Mouse (Mus musculus): Measurements from ENCODE around the gene Aig1. TPM values are rescaled to one million over a fixed set of nuclear protein-coding genes. Genes with fewer than 3 reads are reported as not detected.

Gene Aig1
- total RNA-seq, 2 experiments from 2014 or later = 64.6 to 67.2 TPM

DNA sequence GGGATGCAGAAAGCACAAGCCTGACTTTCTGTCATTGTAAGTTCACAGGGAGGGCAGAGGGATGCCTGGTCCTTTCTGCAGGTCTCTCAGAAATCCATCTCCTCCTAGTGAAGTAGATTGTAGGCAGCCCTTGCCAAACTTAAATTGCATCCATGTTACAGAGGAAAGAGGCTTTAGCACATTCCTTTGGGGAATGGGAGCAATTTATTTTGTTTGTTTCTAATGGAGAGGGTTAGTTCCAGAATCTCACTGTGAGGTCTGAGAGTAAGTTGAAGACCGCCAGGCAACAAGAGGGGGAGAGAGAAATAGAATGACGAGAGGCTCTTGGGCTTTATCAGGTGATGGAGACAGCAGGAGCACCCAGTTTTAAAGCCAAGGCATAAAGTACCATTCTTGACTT lies 155.7 kb downstream of the Aig1 start:
- no peak for DNase-seq (ENCODE audit: low spot score in 2 of 2)

- no peak for DNase-seq (ENCODE audit: low spot score in 2 of 2)
Measured at GRCm38 (mm10) chr10:13711281-13711829, 157.4 kb downstream of the Aig1 start.

GRCm38 (mm10) chr10:13705771-13706170 lies 163.0 kb downstream of the Aig1 start:
- no peak for DNase-seq (ENCODE audit: low spot score in 2 of 2)

DNA sequence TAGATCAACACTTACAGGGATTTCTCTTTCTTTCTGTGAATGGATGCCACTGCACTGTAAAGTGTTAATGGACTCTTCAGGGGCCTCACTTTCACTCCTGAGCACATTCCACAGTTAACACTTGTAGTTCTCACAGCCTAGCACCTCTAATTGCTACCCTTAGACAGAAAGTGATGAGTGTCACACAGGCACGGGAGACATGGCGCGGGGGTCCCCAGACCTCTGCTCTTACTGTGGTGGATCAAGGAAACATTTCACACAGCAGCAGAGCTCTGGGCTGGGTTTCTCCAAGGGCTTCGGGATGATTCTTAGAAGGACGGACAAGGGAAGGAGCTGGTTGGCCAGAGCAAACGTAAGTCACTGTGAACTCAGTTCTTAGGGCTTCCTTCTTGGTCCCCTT lies 166.1 kb downstream of the Aig1 start:
- no peak for DNase-seq (ENCODE audit: low spot score in 2 of 2)

DNA sequence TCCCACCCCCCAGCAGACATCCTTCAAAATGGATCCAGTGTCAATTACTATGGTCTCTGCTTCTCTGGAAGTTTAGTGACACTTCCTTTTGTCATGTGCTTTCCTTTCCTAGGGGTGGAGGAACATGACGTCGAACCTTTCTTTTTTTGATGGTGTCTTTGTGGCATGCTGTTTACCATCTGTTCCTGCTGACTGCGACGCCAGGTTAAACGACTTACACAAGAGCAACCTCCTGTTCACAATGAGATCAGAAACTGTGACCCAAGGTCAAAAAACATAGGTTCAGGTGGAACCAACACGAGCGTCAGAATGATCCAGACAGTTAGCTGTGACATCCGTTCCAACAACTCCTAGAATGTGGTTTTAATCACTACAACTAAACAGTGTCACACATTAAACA lies 166.7 kb downstream of the Aig1 start:
- no peak for DNase-seq (ENCODE audit: low spot score in 2 of 2)

- no peak for DNase-seq (ENCODE audit: low spot score in 2 of 2)
Measured at GRCm38 (mm10) chr10:13696326-13696725, 172.5 kb downstream of the Aig1 start.

- DNase-seq (ENCODE audit: low spot score in 2 of 2) = no peak
Measured at GRCm38 (mm10) chr10:13693276-13693675, 175.5 kb downstream of the Aig1 start.

GRCm38 (mm10) chr10:13690773-13691172 lies 178.0 kb downstream of the Aig1 start:
- DNase-seq (ENCODE audit: low spot score in 2 of 2) = no peak

DNA sequence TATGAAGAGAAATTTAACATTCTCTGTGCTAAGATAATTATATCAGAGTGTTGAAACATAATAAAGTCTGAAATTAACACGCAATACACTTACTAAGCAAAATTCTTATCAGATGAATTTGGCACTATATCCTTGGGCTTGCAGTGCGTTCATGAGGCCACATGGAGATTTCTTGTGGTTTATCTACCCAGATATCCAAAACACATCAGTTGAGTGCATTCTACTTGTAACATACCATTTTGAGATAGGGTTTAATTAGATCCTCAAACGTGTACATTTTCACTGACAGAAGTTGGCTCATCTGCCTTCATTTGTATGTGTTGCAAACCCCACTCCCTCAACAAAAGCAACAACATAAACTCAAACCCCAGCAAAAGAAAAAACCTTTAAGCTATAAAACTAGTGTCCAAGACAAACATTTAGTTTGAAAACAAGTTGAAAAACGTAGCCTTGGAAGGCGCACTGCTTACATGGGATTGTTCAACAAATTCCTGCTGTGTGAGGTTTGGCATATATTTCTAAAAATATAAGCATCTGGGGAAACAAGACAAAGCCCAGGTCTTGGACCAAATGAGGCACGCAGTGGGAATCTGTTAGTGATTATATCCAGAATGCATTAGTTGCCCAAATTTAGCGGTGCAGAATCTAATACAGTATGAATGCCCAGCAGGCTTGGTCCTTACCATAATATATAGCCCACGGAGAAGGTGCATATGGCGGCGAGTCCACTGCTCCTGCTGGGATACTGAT lies 178.8 kb downstream of the Aig1 start:
- no peak for DNase-seq (ENCODE audit: low spot score in 2 of 2)

DNA sequence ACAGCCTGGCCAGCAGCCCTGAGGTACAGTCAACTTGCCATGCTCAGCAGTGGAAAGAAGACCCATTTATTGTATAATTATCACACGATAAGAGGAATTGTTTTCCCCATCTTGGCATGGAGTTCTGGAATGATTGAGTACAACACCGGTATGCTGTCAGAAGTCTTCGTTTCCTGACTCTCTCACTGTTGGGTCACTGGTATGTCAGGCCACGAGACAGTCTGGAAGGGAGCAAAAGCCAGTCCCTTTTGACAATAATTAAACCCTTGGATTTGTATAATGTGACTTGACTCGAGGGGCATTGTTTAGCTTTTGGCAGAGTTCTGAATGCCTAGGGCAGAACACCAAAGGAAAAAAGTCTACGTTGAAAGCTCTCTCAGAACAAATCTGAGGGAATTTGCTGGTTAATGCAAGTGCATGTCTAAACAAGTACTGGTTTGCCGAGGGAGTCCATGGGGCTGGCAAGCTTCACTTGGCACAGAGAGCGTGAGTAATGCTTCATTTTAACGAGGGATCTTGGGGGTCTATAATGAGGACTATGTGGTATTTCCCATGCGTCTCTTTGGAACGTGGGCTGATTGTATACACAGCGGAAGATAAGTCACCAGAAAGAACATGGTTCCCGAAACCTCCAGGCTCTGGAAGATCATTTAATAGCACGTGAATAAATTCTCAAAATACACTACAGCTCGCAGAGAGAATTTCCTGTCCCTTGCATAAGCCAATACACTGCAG lies 180.2 kb downstream of the Aig1 start:
- DNase-seq (ENCODE audit: low spot score in 2 of 2) = no peak

DNA sequence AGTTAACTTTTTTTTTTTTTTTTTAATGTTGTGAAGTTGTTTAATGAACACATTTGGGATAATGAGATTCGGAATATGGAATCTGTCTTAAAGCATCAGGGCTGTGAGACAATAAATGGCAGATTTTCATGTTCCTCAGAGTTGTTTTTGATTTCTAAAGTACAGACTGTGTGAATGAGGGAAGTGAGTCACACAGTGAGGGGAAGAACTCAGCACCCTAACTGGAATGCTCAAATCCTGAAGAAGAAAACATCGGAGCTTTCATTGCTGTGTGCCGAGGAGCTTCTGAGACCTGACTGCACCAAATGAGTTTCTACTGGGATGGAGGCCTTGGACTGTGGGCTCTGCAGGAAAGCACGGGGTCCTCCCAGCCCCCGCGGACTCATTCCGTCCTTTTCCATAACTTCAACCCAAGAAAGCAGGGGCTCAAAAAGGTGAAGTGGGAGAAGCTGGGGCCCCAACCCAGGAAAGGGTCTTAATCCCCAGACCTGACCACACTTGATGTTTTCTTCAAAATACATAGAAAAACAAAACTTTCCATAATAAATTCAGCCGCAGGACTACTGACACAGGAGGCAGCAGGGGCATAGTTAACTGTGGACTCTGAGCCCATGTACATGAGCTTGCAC lies 181.5 kb downstream of the Aig1 start:
- DNase-seq (ENCODE audit: low spot score in 2 of 2) = no peak

- no peak for DNase-seq (ENCODE audit: low spot score in 2 of 2)
Measured at GRCm38 (mm10) chr10:13686127-13686526, 182.7 kb downstream of the Aig1 start.

- DNase-seq (ENCODE audit: low spot score in 2 of 2) = no peak
Measured at GRCm38 (mm10) chr10:13685366-13685765, 183.4 kb downstream of the Aig1 start.

DNA sequence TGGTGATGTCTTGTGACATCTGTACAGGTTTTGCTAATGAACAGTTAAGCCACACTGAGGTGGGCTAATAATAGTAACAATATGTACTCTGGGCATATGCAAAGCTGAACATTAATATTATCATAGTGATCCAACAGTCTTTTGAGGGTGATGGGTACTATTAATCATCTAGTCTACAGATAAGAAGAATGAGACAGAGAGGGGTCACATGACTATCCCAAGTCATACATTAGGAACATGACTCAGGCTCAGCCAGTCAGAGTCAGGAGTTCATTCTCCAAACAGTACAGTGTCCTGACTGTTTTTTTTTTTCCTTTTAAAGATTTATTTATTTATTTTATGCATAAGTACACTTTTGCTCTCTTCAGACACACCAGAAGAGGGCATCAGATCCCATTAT lies 184.3 kb downstream of the Aig1 start:
- DNase-seq (ENCODE audit: low spot score in 2 of 2) = no peak

DNA sequence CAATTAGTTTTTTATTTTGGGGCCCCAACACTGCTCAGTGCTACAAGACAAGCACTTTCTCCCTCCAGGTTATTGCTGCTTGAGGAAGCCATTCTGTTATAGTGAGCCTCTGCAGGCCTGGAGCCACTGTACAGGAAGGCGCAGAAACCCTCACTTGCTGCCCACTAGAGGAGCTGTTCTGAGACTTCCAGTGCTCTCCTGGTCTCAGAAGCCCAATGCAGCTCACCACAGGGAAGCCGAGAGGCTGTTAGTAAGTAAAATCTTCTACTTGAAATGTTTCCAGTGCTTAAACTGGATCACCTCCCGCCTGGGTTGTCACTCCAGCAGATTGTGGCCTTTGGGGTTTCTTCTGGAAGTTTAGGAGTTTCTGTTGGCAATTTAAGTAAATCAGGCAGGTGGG lies 186.2 kb downstream of the Aig1 start:
- DNase-seq (ENCODE audit: low spot score in 2 of 2) = no peak

DNA sequence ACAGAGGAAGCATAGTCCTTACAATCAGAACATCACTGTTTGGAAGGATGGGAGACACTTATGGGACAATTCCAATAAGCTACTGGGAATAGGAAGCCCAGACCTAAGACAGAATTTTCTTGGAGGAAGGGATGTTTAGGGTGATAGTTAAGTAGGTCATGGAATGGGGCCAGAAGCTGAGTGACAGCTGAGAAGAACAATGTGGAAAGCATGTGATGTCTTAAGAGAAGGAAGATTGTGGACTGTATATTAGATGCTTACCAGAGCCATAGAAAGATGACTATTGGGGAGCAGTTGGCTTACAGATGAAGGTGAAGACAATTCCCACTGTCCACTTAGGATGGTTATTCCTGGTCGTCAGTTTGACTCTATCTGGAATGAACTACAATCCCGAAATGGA lies 191.3 kb downstream of the Aig1 start:
- no peak for DNase-seq (ENCODE audit: low spot score in 2 of 2)

- no peak for DNase-seq (ENCODE audit: low spot score in 2 of 2)
Measured at GRCm38 (mm10) chr10:13675033-13675379, 193.8 kb downstream of the Aig1 start.

DNA sequence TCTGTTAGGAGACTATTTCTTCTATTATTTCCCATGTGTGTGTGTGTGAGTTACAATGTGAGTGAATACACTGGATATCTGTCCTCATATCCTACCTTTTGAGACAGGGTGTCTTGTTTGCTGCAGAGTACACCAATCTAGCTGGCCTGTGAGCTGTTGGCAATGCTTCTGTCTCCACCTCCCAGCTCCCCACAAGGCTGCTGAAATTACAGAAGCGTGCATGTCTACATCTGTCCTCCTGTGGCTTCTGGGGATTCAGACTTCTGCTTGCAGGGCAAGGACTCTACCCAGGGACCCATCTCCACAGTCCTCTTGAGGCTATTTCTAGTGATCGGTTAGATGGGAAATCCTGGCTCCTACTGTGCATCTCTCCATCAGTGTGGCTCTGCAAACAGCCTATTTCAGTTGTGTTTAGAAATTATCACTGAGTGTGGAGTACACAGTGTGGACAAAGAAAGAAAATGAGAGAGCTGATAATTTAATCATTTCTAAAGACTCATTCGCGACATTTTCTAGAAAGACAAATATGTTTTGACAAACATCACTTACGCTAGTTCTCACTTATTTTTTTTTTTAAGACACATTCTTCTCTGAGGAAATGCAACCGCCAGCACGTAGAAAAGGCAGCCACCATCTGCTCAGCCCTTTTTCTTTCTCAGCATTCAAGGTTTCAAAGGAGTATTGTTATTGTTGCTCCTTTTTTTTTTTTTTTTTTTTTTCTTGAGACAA lies 194.3 kb downstream of the Aig1 start:
- peak in 1 of 2 experiments; percentile 33 for DNase-seq (ENCODE audit: low spot score in 2 of 2)

DNA sequence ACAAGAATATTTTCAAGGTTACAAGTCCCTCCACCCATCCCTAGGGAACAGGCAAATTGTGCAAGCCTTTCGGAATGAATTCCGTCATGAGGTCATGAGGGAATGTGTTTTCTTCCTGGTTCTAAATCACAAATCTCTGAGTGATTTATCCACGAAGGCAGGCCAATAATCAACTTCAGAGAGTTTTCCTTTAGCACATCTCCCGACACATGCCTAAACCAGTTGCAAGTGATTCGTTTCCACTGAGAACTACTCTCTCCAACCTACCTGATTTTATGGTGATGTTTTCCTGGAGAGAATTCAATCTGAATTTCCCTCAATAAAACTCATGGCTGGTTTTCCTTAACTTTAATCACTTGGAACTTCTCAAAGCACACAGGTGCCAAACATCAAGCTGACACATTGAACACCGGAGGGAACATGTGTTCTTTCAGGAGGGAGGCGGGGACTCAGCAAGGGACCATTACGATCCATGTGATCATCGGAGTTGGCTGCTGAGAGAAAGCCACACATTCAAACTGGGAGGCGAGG lies 201.5 kb downstream of the Aig1 start:
- DNase-seq (ENCODE audit: low spot score in 2 of 2) = no peak

DNA sequence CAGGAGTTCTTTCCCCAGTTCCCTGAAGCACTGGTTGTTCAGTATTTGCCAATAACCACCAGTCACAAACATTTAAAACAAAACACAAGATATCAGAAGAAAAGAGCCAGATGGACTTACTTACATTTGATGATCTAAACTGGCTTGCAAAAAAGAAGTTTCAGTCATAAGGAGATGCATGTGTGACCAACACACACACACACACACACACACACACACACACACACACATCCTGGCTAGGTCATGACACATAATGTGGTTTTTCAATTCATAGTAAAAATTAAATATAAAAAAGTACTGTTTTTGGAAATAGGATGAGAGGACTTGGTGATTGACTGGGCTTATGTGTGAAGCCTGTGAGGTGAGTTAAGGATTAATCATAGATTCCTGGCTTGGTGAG lies 205.3 kb downstream of the Aig1 start:
- DNase-seq (ENCODE audit: low spot score in 2 of 2) = no peak

DNA sequence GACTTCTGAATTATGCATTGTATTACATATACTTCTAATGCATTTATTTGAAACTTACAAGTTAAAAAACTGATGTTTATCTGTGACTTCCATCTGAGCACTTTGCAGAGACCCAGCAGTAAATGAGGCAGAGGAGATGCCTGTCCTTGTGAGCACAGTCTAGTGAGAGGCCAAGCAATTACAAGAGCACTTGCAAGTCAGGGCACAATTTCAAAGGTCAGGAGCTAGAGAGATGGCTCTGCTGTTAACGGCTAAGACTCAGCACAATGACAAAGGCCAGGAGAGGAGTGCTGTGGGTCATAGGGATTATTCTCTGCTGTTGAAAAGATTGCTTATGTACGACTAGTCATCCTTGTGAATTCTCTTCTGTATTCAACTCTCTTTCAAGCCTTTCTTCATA lies 209.0 kb downstream of the Aig1 start:
- DNase-seq (ENCODE audit: low spot score in 2 of 2) = no peak

Measured in layer of hippocampus, adult 18-20 months (tissue).